Mouse (Mus musculus) stomach, embryonic 16.5 days (tissue): ENCODE measurements around the gene A630095N17Rik. TPM values are rescaled to one million over a fixed set of nuclear protein-coding genes. Genes with fewer than 3 reads are reported as not detected.
A peak's percentile ranks its signal among the peaks of the same experiment; 100 is the strongest.

Source experiments
- ATAC-seq: fragments of 200-750 bp; cut with Nextera tagmentation; 2 replicates; pipeline ENCODE4 v1.8.0; 2017; ENCODE audit warnings: moderate number of reproducible peaks, moderate TSS enrichment; ENCODE audit not compliant: insufficient read depth, low FRiP score
- H3K27ac ChIP-seq: fragments of 300-500 bp; sonication (generic); 2 replicates; pipeline ENCODE4 v1.5.1; 2014; ENCODE audit warnings: low read length
- H3K27me3 ChIP-seq: fragments of 300-500 bp; sonication (generic); 2 replicates; pipeline ENCODE4 v1.6.1; 2014; ENCODE audit warnings: low read length, control low read depth, mixed read lengths; ENCODE audit not compliant: control insufficient read depth, insufficient read depth
- H3K36me3 ChIP-seq: fragments of 300-500 bp; sonication (generic); 2 replicates; pipeline ENCODE4 v1.6.1; 2014; ENCODE audit warnings: low read length; ENCODE audit not compliant: control insufficient read depth, insufficient read depth
- H3K4me1 ChIP-seq: fragments of 300-500 bp; sonication (generic); 2 replicates; pipeline ENCODE4 v1.6.1; 2014; ENCODE audit warnings: low read length, control low read depth, mixed read lengths; ENCODE audit not compliant: control insufficient read depth, insufficient read depth
- H3K4me2 ChIP-seq: fragments of 300-500 bp; sonication (generic); 2 replicates; pipeline ENCODE4 v1.6.1; 2014; ENCODE audit warnings: low read depth, low read length, mixed read lengths
- H3K4me3 ChIP-seq: fragments of 300-500 bp; sonication (generic); replicated peaks from 2 replicates; pipeline ENCODE4 v1.5.1; 2014; ENCODE audit warnings: mild to moderate bottlenecking, low read length
- H3K9ac ChIP-seq: fragments of 300-500 bp; sonication (generic); 2 replicates; pipeline ENCODE4 v1.6.1; 2014; ENCODE audit warnings: low read length
- H3K9me3 ChIP-seq: fragments of 300-500 bp; sonication (generic); replicated peaks from 2 replicates; pipeline ENCODE4 v1.6.1; 2016; ENCODE audit warnings: low read length, control low read depth; ENCODE audit not compliant: control insufficient read depth
- WGBS: fragments of 180-500 bp; shearing (Covaris S2); extraction: QIAGEN DNeasy Blood & Tissue Kit; methylation state at CpG from one replicate; pipeline ENCODE4 v1.1.7; 2014; 5-methylcytosine and 5-hydroxymethylcytosine counted together
- polyA plus RNA-seq: library from polyadenylated mRNA; unstranded; fragments of >200 nt; fragmentation: Nextera tagmentation; extraction: Ambion mirVana; gene quantifications from 2 replicates; pipeline ENCODE4 v1.2.1, GENCODE M21; 2015

The A630095N17Rik gene
- polyA plus RNA-seq, 1 experiment from 2014 or later, result not detected

- Histone ChIP-seq H3K9ac (no peak overlapping the region), H3K4me2 (no peak overlapping the region), H3K27ac (no peak overlapping the region), H3K27me3 (no peaks in the 10 kb centered on the region), H3K9me3 (no peaks in the 10 kb centered on the region), H3K4me3 (no peak overlapping the region), H3K4me1 (0 out of 2 replicates have a peak, but pooled peaks cover 3% of the 10 kb centered on the region), H3K36me3 (no peaks in the 10 kb centered on the region)
- WGBS, result 63% methylated on average over 16 of the region's 16 CpGs
- no peak for ATAC-seq
Measured at GRCm38 (mm10) chr1:75253849-75254624, 22.1 kb upstream of the A630095N17Rik start.

- Histone ChIP-seq H3K9me3 (no peaks in the 10 kb centered on the region), H3K4me1 (peaks cover 5% of the 10 kb centered on the region), H3K4me2 (no peak overlapping the region), H3K27me3 (no peaks in the 10 kb centered on the region), H3K36me3 (no peaks in the 10 kb centered on the region), H3K9ac (no peak overlapping the region), H3K4me3 (no peak overlapping the region), H3K27ac (no peak overlapping the region)
- 74% methylated on average over 16 of the region's 16 CpGs for WGBS
- ATAC-seq, result no peak
Measured at GRCm38 (mm10) chr1:75253029-75253428, 21.1 kb upstream of the A630095N17Rik start.

- no peak overlapping the region for H3K9ac ChIP-seq
- ATAC-seq, result no peak
Measured at GRCm38 (mm10) chr1:75252308-75252707, 20.4 kb upstream of the A630095N17Rik start.

GRCm38 (mm10) chr1:75251112-75251970 lies 19.4 kb upstream of the A630095N17Rik start:
- H3K27me3 ChIP-seq, result no peaks in the 10 kb centered on the region
- no peak overlapping the region for H3K27ac ChIP-seq
- H3K9ac ChIP-seq, result peak overlapping the region; percentile 66
- WGBS, result 3% methylated on average over 21 of the region's 22 CpGs
- peak overlapping the region; percentile 50 for H3K4me2 ChIP-seq
- no peaks in the 10 kb centered on the region for H3K36me3 ChIP-seq
- H3K9me3 ChIP-seq, result no peaks in the 10 kb centered on the region
- H3K4me3 ChIP-seq, result peak overlapping the region; percentile 29
- H3K4me1 ChIP-seq, result peaks cover 12% of the 10 kb centered on the region
- ATAC-seq, result peak; percentile 72

More at GRCm38 (mm10) chr1:75252308-75252707, 20.4 kb upstream of the A630095N17Rik start:
- Histone ChIP-seq H3K27me3 (no peaks in the 10 kb centered on the region), H3K9me3 (no peaks in the 10 kb centered on the region), H3K4me2 (no peak overlapping the region), H3K27ac (no peak overlapping the region), H3K36me3 (no peaks in the 10 kb centered on the region), H3K4me3 (no peak overlapping the region), H3K4me1 (peaks cover 12% of the 10 kb centered on the region)
- 70% methylated on average over 13 of the region's 13 CpGs for WGBS

GRCm38 (mm10) chr1:75250498-75250897 lies 18.6 kb upstream of the A630095N17Rik start:
- no peak overlapping the region for H3K4me3 ChIP-seq
- WGBS, result 64% methylated on average over 3 of the region's 3 CpGs

GRCm38 (mm10) chr1:75248041-75248772 lies 16.3 kb upstream of the A630095N17Rik start:
- peak overlapping the region; percentile 12; the same call in 1 of the 2 replicates for H3K27ac ChIP-seq
- 41% methylated on average over 9 of the region's 9 CpGs for WGBS
- H3K9ac ChIP-seq, result peak overlapping the region; percentile 25; the same call in 1 of the 2 replicates
- ATAC-seq, result peak; percentile 61
- H3K9me3 ChIP-seq, result no peaks in the 10 kb centered on the region
- 0 out of 2 replicates have a peak, but pooled peaks cover 4% of the 10 kb centered on the region for H3K36me3 ChIP-seq
- peaks cover 12% of the 10 kb centered on the region for H3K4me1 ChIP-seq
- H3K4me2 ChIP-seq, result no peak overlapping the region
- H3K27me3 ChIP-seq, result no peaks in the 10 kb centered on the region
- no peak overlapping the region for H3K4me3 ChIP-seq

More at GRCm38 (mm10) chr1:75250498-75250897, 18.6 kb upstream of the A630095N17Rik start:
- Histone ChIP-seq H3K27ac (no peak overlapping the region), H3K4me1 (peaks cover 12% of the 10 kb centered on the region), H3K9ac (no peak overlapping the region), H3K36me3 (no peaks in the 10 kb centered on the region), H3K4me2 (no peak overlapping the region), H3K9me3 (no peaks in the 10 kb centered on the region), H3K27me3 (no peaks in the 10 kb centered on the region)
- ATAC-seq, result no peak

- Histone ChIP-seq H3K9ac (peak overlapping the region; percentile 25; the same call in 1 of the 2 replicates), H3K36me3 (0 out of 2 replicates have a peak, but pooled peaks cover 4% of the 10 kb centered on the region), H3K9me3 (no peaks in the 10 kb centered on the region), H3K4me3 (no peak overlapping the region), H3K27ac (peak overlapping the region; percentile 12; the same call in 1 of the 2 replicates), H3K4me2 (no peak overlapping the region), H3K4me1 (peaks cover 12% of the 10 kb centered on the region), H3K27me3 (no peaks in the 10 kb centered on the region)
- 78% methylated on average over 16 of the region's 16 CpGs for whole genome bisulfite sequencing
- no peak for ATAC-seq
Measured at GRCm38 (mm10) chr1:75247071-75247930, 15.4 kb upstream of the A630095N17Rik start.

- peak; percentile 27; the same call in 1 of the 2 replicates for ATAC-seq
- Histone ChIP-seq H3K4me1 (peaks cover 9% of the 10 kb centered on the region), H3K27me3 (no peaks in the 10 kb centered on the region), H3K9ac (no peak overlapping the region), H3K27ac (no peak overlapping the region), H3K4me3 (no peak overlapping the region), H3K36me3 (peaks cover 8% of the 10 kb centered on the region; the same call in 1 of the 2 replicates), H3K4me2 (no peak overlapping the region), H3K9me3 (no peaks in the 10 kb centered on the region)
- 17% methylated on average over 4 of the region's 4 CpGs for WGBS
Measured at GRCm38 (mm10) chr1:75244836-75245235, 12.9 kb upstream of the A630095N17Rik start.
